Mouse (Mus musculus): ENCODE data around the gene Hs3st5.

GRCm38 (mm10) chr10:36774898-36775297 is 268.3 kb downstream of the Hs3st5 start:
- TF ChIP-seq CTCF (IDR thresholded peaks at IDR 0.05; ENCODE audit: insufficient read depth, low read depth, low read length) = no peak
- no peak for TF ChIP-seq POLR2A (IDR thresholded peaks at IDR 0.05; ENCODE audit: insufficient read depth, low read depth, low read length)
